Comparison of ENCODE assay signal across 16 mouse cellular contexts in genomic region chr11:114128841-114129240, GRCm38 (mm10).
"Had no signal": no experiment of that assay in that cellular context is flagged by ENCODE, and none has a peak within 500 bp of the region (broad histone marks: within the 10 kb centered on the region; RNA-seq: fewer than 3 reads in every experiment).

No protein-coding gene starts in this region.

- H3K4me3 ChIP-seq: limb, embryonic 12.5 days; limb, embryonic 15.5 days; lung, embryonic 15.5 days; midbrain, embryonic 12.5 days; midbrain, embryonic 15.5 days had no signal

- H3K9ac ChIP-seq: limb, embryonic 12.5 days; limb, embryonic 15.5 days; liver, embryonic 14.5 days; liver, postnatal 0 days; lung, embryonic 15.5 days; midbrain, embryonic 12.5 days; midbrain, embryonic 15.5 days had no signal

- H3K4me2 ChIP-seq: limb, embryonic 12.5 days; limb, embryonic 15.5 days; liver, embryonic 11.5 days; lung, embryonic 15.5 days; midbrain, embryonic 12.5 days; midbrain, embryonic 15.5 days had no signal

- H3K27me3 ChIP-seq: limb, embryonic 15.5 days; lung, embryonic 15.5 days; midbrain, embryonic 12.5 days; midbrain, embryonic 15.5 days had no signal

- H3K4me1 ChIP-seq: lung, embryonic 15.5 days had no signal

- H3K36me3 ChIP-seq: limb, embryonic 12.5 days; limb, embryonic 15.5 days; lung, embryonic 15.5 days; midbrain, embryonic 12.5 days; midbrain, embryonic 15.5 days had no signal

- ATAC-seq: liver, postnatal 0 days; midbrain, embryonic 15.5 days had no signal

- H3K9me3 ChIP-seq: limb, embryonic 12.5 days; limb, embryonic 15.5 days; lung, embryonic 15.5 days; midbrain, embryonic 12.5 days; midbrain, embryonic 15.5 days had no signal

- DNase-seq: kidney, adult 18-20 months; kidney, adult 9 months; kidney, postnatal 14 days; kidney, postnatal 4 days; liver, postnatal 0 days; lung, postnatal 10 days; lung, postnatal 36 days; thymus, adult 18-20 months; thymus, postnatal 36 days had no signal

- H3K27ac ChIP-seq: limb, embryonic 12.5 days; limb, embryonic 15.5 days; liver, embryonic 14.5 days; lung, embryonic 15.5 days; midbrain, embryonic 12.5 days; midbrain, embryonic 15.5 days had no signal
